Mouse (Mus musculus): ENCODE data around the gene Mthfd1l.

GRCm38 (mm10) chr10:4094093-4094817 is 121.3 kb downstream of the Mthfd1l start:
- TF ChIP-seq CTCF (IDR thresholded peaks at IDR 0.05; ENCODE audit: low read depth, low read length) (no peak), POLR2A (IDR thresholded peaks at IDR 0.05; ENCODE audit: borderline replicate concordance, low read depth, low read length) (no peak)

Measured in bone marrow macrophage, adult 2 months (primary cell).